Mouse (Mus musculus): ENCODE measurements around the gene Mfsd10. TPM values are rescaled to one million over a fixed set of nuclear protein-coding genes. Genes with fewer than 3 reads are reported as not detected.

The Mfsd10 gene
- polyA plus RNA-seq (2015; fragmentation: Illumina TruSeq; extraction: RNeasy Lipid Tissue Mini Kit (QIAGEN cat#74804); ENCODE audit: insufficient read depth, low replicate concordance), result 13.5 TPM

DNA sequence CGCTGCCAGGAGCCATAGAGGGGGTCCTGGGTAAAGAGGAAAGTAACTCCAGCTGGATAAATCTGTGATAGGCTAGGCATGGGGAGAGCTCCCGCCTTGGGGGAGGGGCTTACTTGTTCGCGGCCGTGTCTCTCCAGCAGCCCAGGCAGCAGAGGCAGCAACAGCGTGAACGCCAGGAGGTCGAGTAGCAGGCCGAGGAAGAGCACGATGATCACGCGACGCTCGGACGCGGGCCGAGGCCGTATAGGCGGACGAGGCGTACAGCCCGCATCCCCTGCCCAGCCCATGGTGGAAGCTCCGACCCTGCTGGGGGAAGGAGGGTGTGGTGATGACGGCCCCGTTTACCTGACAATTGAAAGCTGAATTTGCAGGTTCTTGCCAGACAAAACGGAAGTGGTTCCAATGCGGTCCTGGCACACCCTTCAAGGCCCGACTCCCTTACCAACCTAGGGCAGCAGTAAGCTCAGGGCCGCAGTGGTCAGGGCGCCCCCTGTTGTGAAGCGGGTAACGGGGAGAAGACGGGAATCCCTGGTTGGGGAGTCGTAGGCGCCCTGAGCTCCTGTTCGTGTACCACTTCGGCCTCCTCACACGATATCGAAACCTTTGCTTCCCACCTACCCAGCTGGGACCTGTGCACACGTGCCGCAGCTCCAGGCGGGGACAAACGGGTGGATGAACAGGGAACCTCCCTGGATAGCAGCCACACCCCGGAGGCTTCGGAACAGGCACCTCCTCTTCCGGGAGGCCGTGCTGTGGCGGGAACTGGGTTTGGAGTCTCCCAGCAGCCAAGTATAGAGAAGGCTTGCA, at the start of gene Mfsd10:
TSS of gene Mfsd10 (minus strand) at position 732 of the 807 bp plus-strand sequence.

DNA sequence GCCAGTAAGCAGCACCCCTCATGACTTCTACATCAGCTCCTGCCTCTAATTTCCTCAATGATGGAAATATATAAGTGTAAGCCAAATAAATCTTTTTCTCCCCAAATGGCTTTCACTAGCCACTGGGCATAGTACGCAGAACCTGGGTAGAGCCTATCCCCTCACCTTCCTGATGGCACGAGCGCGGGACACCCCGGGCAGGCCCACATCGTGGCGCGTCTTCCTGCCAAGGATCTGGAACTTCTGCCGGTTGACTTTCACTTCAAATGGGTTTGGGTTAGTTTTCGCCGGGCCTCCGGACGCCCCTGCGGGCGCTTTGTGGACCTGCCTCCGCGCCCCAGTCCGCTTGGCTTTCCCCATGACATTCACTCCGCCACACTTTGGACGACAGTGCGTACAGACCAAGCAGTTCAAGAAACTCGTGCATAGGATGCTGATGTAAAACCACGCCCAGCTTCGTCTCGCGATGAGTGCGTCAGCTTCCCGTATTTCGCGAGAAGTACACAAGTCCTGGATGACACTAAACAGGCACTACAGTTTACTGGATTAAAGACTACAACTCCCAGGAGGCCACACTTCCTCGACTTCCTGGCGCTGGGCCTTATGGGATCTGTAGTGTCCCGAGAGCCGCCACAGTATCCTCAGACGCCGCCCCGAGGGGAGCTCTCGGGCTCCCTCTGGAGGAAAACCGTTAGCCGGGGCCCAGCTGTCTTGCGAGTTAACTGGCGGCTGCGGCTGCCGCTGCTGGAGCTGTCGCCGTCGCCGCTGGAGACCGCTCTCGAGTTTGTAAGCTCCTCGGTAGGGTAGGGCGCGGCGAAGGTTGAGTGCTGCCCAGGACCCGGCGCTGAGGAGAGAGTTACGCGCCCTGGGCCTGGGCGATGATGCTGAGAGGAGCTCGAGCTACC, 22.9 kb upstream of the Mfsd10 start, which contains the start of the genes Nop14 and Grk4:
TSS of gene Nop14 (minus strand) at position 463 of the 905 bp plus-strand sequence.
TSS of gene Grk4 (plus strand) at position 694 of the 905 bp plus-strand sequence.

Other genes with a start within 250 kb of the Mfsd10 start
- gene Tnip2, start 123.2 kb downstream of the Mfsd10 start, polyA plus RNA-seq (2015; fragmentation: Illumina TruSeq; extraction: RNeasy Lipid Tissue Mini Kit (QIAGEN cat#74804); ENCODE audit: insufficient read depth, low replicate concordance), result 32.8 TPM
- gene Sh3bp2, start 111.4 kb downstream of the Mfsd10 start, polyA plus RNA-seq (2015; fragmentation: Illumina TruSeq; extraction: RNeasy Lipid Tissue Mini Kit (QIAGEN cat#74804); ENCODE audit: insufficient read depth, low replicate concordance), result 43.5 TPM
- gene Add1, start 63.5 kb downstream of the Mfsd10 start, polyA plus RNA-seq (2015; fragmentation: Illumina TruSeq; extraction: RNeasy Lipid Tissue Mini Kit (QIAGEN cat#74804); ENCODE audit: insufficient read depth, low replicate concordance), result 185 TPM
- gene Nop14, start 22.9 kb upstream of the Mfsd10 start, polyA plus RNA-seq (2015; fragmentation: Illumina TruSeq; extraction: RNeasy Lipid Tissue Mini Kit (QIAGEN cat#74804); ENCODE audit: insufficient read depth, low replicate concordance), result 47.6 TPM
- gene Grk4, start 23.2 kb upstream of the Mfsd10 start, polyA plus RNA-seq (2015; fragmentation: Illumina TruSeq; extraction: RNeasy Lipid Tissue Mini Kit (QIAGEN cat#74804); ENCODE audit: insufficient read depth, low replicate concordance), result 7.3 TPM
- 30.0 TPM for gene Htt, start 124.5 kb upstream of the Mfsd10 start, polyA plus RNA-seq (2015; fragmentation: Illumina TruSeq; extraction: RNeasy Lipid Tissue Mini Kit (QIAGEN cat#74804); ENCODE audit: insufficient read depth, low replicate concordance)